Mouse (Mus musculus): ENCODE measurements around the gene Podn. TPM values are rescaled to one million over a fixed set of nuclear protein-coding genes. Genes with fewer than 3 reads are reported as not detected.

The Podn gene
- polyA plus RNA-seq, 1 experiment: 11.4 TPM

GRCm38 (mm10) chr4:108037027-108037426 lies 59.2 kb downstream of the Podn start:
- no peak overlapping the region for H3K4me3 ChIP-seq (ENCODE audit: insufficient read depth, low read depth, low read length)
- no peak overlapping the region for H3K27ac ChIP-seq (replicated peaks; ENCODE audit: low read depth, low read length)
- H3K4me1 ChIP-seq (ENCODE audit: control insufficient read depth, insufficient read depth, insufficient read length, low read length): no peaks in the 10 kb centered on the region; the same call in 1 of the 2 replicates

- no peak overlapping the region for H3K4me3 ChIP-seq (ENCODE audit: insufficient read depth, low read depth, low read length)
- no peaks in the 10 kb centered on the region; the same call in 1 of the 2 replicates for H3K4me1 ChIP-seq (ENCODE audit: control insufficient read depth, insufficient read depth, insufficient read length, low read length)
- H3K27ac ChIP-seq (replicated peaks; ENCODE audit: low read depth, low read length): no peak overlapping the region
These were observed 63.0 kb downstream of the Podn start for GRCm38 (mm10) chr4:108033041-108033764.

- Histone ChIP-seq H3K4me1 (ENCODE audit: control insufficient read depth, insufficient read depth, insufficient read length, low read length) (no peaks in the 10 kb centered on the region; the same call in 1 of the 2 replicates), H3K27ac (replicated peaks; ENCODE audit: low read depth, low read length) (no peak overlapping the region), H3K4me3 (ENCODE audit: insufficient read depth, low read depth, low read length) (peak overlapping the region; percentile 68)
These were observed 63.8 kb downstream of the Podn start for GRCm38 (mm10) chr4:108032352-108032849.

- H3K27ac ChIP-seq (replicated peaks; ENCODE audit: low read depth, low read length): 0 out of 2 replicates have a peak overlapping the region, but pooled peaks have one; percentile 6
- H3K4me3 ChIP-seq (ENCODE audit: insufficient read depth, low read depth, low read length): peak overlapping the region; percentile 68
These were observed 64.5 kb downstream of the Podn start for GRCm38 (mm10) chr4:108031502-108032351.

GRCm38 (mm10) chr4:108030888-108031501 lies 65.2 kb downstream of the Podn start:
- no peaks in the 10 kb centered on the region; the same call in 1 of the 2 replicates for H3K4me1 ChIP-seq (ENCODE audit: control insufficient read depth, insufficient read depth, insufficient read length, low read length)
- H3K27ac ChIP-seq (replicated peaks; ENCODE audit: low read depth, low read length): no peak overlapping the region
- H3K4me3 ChIP-seq (ENCODE audit: insufficient read depth, low read depth, low read length): peak overlapping the region; percentile 68

More at GRCm38 (mm10) chr4:108031502-108032351, 64.5 kb downstream of the Podn start:
- no peaks in the 10 kb centered on the region; the same call in 1 of the 2 replicates for H3K4me1 ChIP-seq (ENCODE audit: control insufficient read depth, insufficient read depth, insufficient read length, low read length)

GRCm38 (mm10) chr4:108026193-108026592 lies 70.1 kb downstream of the Podn start:
- Histone ChIP-seq H3K27ac (replicated peaks; ENCODE audit: low read depth, low read length) (no peak overlapping the region), H3K4me3 (ENCODE audit: insufficient read depth, low read depth, low read length) (no peak overlapping the region), H3K4me1 (ENCODE audit: control insufficient read depth, insufficient read depth, insufficient read length, low read length) (no peaks in the 10 kb centered on the region)

- Histone ChIP-seq H3K4me1 (ENCODE audit: control insufficient read depth, insufficient read depth, insufficient read length, low read length) (no peaks in the 10 kb centered on the region), H3K4me3 (ENCODE audit: insufficient read depth, low read depth, low read length) (no peak overlapping the region), H3K27ac (replicated peaks; ENCODE audit: low read depth, low read length) (no peak overlapping the region)
These were observed 71.0 kb downstream of the Podn start for GRCm38 (mm10) chr4:108025269-108025668.

GRCm38 (mm10) chr4:108024641-108025040 lies 71.6 kb downstream of the Podn start:
- Histone ChIP-seq H3K4me3 (ENCODE audit: insufficient read depth, low read depth, low read length) (no peak overlapping the region), H3K4me1 (ENCODE audit: control insufficient read depth, insufficient read depth, insufficient read length, low read length) (no peaks in the 10 kb centered on the region)

GRCm38 (mm10) chr4:108023186-108023585 lies 73.1 kb downstream of the Podn start:
- H3K4me1 ChIP-seq (ENCODE audit: control insufficient read depth, insufficient read depth, insufficient read length, low read length): no peaks in the 10 kb centered on the region
- H3K27ac ChIP-seq (replicated peaks; ENCODE audit: low read depth, low read length): no peak overlapping the region
- H3K4me3 ChIP-seq (ENCODE audit: insufficient read depth, low read depth, low read length): no peak overlapping the region

More at GRCm38 (mm10) chr4:108024641-108025040, 71.6 kb downstream of the Podn start:
- no peak overlapping the region for H3K27ac ChIP-seq (replicated peaks; ENCODE audit: low read depth, low read length)

GRCm38 (mm10) chr4:108020178-108020577 lies 76.1 kb downstream of the Podn start:
- Histone ChIP-seq H3K4me3 (ENCODE audit: insufficient read depth, low read depth, low read length) (no peak overlapping the region), H3K27ac (replicated peaks; ENCODE audit: low read depth, low read length) (no peak overlapping the region), H3K4me1 (ENCODE audit: control insufficient read depth, insufficient read depth, insufficient read length, low read length) (peaks cover 6% of the 10 kb centered on the region)

GRCm38 (mm10) chr4:108018961-108019921 lies 77.0 kb downstream of the Podn start:
- H3K27ac ChIP-seq (replicated peaks; ENCODE audit: low read depth, low read length): no peak overlapping the region
- H3K4me3 ChIP-seq (ENCODE audit: insufficient read depth, low read depth, low read length): no peak overlapping the region
- H3K4me1 ChIP-seq (ENCODE audit: control insufficient read depth, insufficient read depth, insufficient read length, low read length): peaks cover 6% of the 10 kb centered on the region

GRCm38 (mm10) chr4:108018241-108018923 lies 77.9 kb downstream of the Podn start:
- peaks cover 6% of the 10 kb centered on the region for H3K4me1 ChIP-seq (ENCODE audit: control insufficient read depth, insufficient read depth, insufficient read length, low read length)
- H3K4me3 ChIP-seq (ENCODE audit: insufficient read depth, low read depth, low read length): no peak overlapping the region
- H3K27ac ChIP-seq (replicated peaks; ENCODE audit: low read depth, low read length): no peak overlapping the region

GRCm38 (mm10) chr4:108017839-108018238 lies 78.4 kb downstream of the Podn start:
- Histone ChIP-seq H3K27ac (replicated peaks; ENCODE audit: low read depth, low read length) (no peak overlapping the region), H3K4me1 (ENCODE audit: control insufficient read depth, insufficient read depth, insufficient read length, low read length) (peaks cover 6% of the 10 kb centered on the region), H3K4me3 (ENCODE audit: insufficient read depth, low read depth, low read length) (no peak overlapping the region)
